Mouse (Mus musculus) cerebellum, adult (tissue): Measurements from ENCODE around the gene D130052B06Rik.

Source experiments
- ATAC-seq: cut with Nextera tagmentation; 2 replicates; pipeline ENCODE4 v1.9.2; 2017; ENCODE audit warnings: mild to moderate bottlenecking, moderate library complexity, mixed read lengths; ENCODE audit not compliant: insufficient number of reproducible peaks, low FRiP score, low TSS enrichment

The D130052B06Rik gene

GRCm38 (mm10) chr11:33660016-33660913, 61.2 kb downstream of the D130052B06Rik start:
- ATAC-seq = no peak

GRCm38 (mm10) chr11:33663599-33663998, 64.5 kb downstream of the D130052B06Rik start:
- no peak for ATAC-seq

GRCm38 (mm10) chr11:33668376-33668775, 69.3 kb downstream of the D130052B06Rik start:
- no peak for ATAC-seq

GRCm38 (mm10) chr11:33670105-33670965, 71.2 kb downstream of the D130052B06Rik start:
- ATAC-seq = no peak
